Mouse (Mus musculus) stomach, postnatal 0 days (tissue): ENCODE measurements around the gene Glyctk. TPM values are rescaled to one million over a fixed set of nuclear protein-coding genes. Genes with fewer than 3 reads are reported as not detected.

Experiments used
- ATAC-seq: fragments of 200-750 bp; cut with Nextera tagmentation; 2 replicates; pipeline ENCODE4 v1.8.0; 2017; ENCODE audit not compliant: low FRiP score, low TSS enrichment
- DNase-seq: peaks from one replicate; pipeline ENCODE4 v3.0.0-alpha.2; 2016; ENCODE audit warnings: low spot score
- H3K27ac ChIP-seq: fragments of 300-500 bp; sonication (generic); replicated peaks from 2 replicates; pipeline ENCODE4 v1.5.1; 2014; ENCODE audit warnings: mild to moderate bottlenecking, control low read depth
- H3K27me3 ChIP-seq: fragments of 300-500 bp; sonication (generic); 2 replicates; pipeline ENCODE4 v1.6.1; 2014; ENCODE audit warnings: low read length; ENCODE audit not compliant: control insufficient read depth, insufficient read depth
- H3K36me3 ChIP-seq: fragments of 300-500 bp; sonication (generic); 2 replicates; pipeline ENCODE4 v1.6.1; 2014; ENCODE audit warnings: low read length, mixed read lengths; ENCODE audit not compliant: control insufficient read depth, insufficient read depth
- H3K4me1 ChIP-seq: fragments of 300-500 bp; sonication (generic); replicated peaks from 2 replicates; pipeline ENCODE4 v1.6.1; 2014; ENCODE audit warnings: antibody characterized with exemption; ENCODE audit not compliant: control insufficient read depth, insufficient read depth
- H3K4me2 ChIP-seq: fragments of 300-500 bp; sonication (generic); replicated peaks from 2 replicates; pipeline ENCODE4 v1.6.1; 2014; ENCODE audit warnings: low read depth, mild to moderate bottlenecking, control low read depth, moderate library complexity
- H3K4me3 ChIP-seq: fragments of 300-500 bp; sonication (generic); 2 replicates; pipeline ENCODE4 v1.5.1; 2014; ENCODE audit warnings: low read depth, low read length, control low read depth
- H3K9ac ChIP-seq: fragments of 300-500 bp; sonication (generic); 2 replicates; pipeline ENCODE4 v1.6.1; 2014; ENCODE audit warnings: mild to moderate bottlenecking, low read length, control low read depth, mixed read lengths
- H3K9me3 ChIP-seq: fragments of 300-500 bp; sonication (generic); 2 replicates; pipeline ENCODE4 v1.6.1; 2016; ENCODE audit warnings: low read length; ENCODE audit not compliant: control insufficient read depth
- CTCF ChIP-seq: IDR thresholded peaks from 2 replicates; pipeline ENCODE4 v1.5.1; 2016; ENCODE audit warnings: antibody characterized with exemption, low read depth, mild to moderate bottlenecking, moderate library complexity
- EP300 ChIP-seq: optimal IDR thresholded peaks from 2 replicates; pipeline ENCODE3; 2016; ENCODE audit warnings: antibody characterized with exemption
- WGBS: fragments of 180-500 bp; shearing (Covaris S2); extraction: QIAGEN DNeasy Blood & Tissue Kit; methylation state at CpG from one replicate; pipeline ENCODE4 v1.1.7; 2014; 5-methylcytosine and 5-hydroxymethylcytosine counted together
- polyA plus RNA-seq: library from polyadenylated mRNA; unstranded; fragments of >200 nt; fragmentation: Nextera tagmentation; extraction: Ambion mirVana; gene quantifications from 2 replicates; pipeline ENCODE4 v1.2.1, GENCODE M21; 2015

The Glyctk gene
- polyA plus RNA-seq, 1 experiment from 2014 or later = 0.70 TPM

- TF ChIP-seq CTCF (no peak), EP300 (no peak)
- no peak overlapping the region for H3K27ac ChIP-seq
- peaks cover 21% of the 10 kb centered on the region; the same call in 1 of the 2 replicates for H3K36me3 ChIP-seq
- DNase-seq (no peak), ATAC-seq (no peak)
- WGBS = 83% methylated on average over 8 of the region's 8 CpGs
- H3K9ac ChIP-seq = no peak overlapping the region
- H3K4me1 ChIP-seq = no peaks in the 10 kb centered on the region
- H3K4me2 ChIP-seq = no peak overlapping the region
- H3K9me3 ChIP-seq = no peaks in the 10 kb centered on the region
- no peaks in the 10 kb centered on the region for H3K27me3 ChIP-seq
- no peak overlapping the region for H3K4me3 ChIP-seq
Measured at GRCm38 (mm10) chr9:106193930-106194807, 36.2 kb upstream of the Glyctk start.

- Histone ChIP-seq H3K36me3 (peaks cover 29% of the 10 kb centered on the region), H3K9me3 (no peaks in the 10 kb centered on the region), H3K4me1 (no peaks in the 10 kb centered on the region), H3K27ac (no peak overlapping the region), H3K4me2 (no peak overlapping the region), H3K9ac (no peak overlapping the region), H3K4me3 (no peak overlapping the region), H3K27me3 (no peaks in the 10 kb centered on the region)
- DNase-seq = no peak
- no peak for ATAC-seq
- no peak for TF ChIP-seq EP300
- TF ChIP-seq CTCF = no peak
- 85% methylated on average over 1 of the region's 1 CpGs for WGBS
Measured at GRCm38 (mm10) chr9:106192998-106193397, 35.1 kb upstream of the Glyctk start.

GRCm38 (mm10) chr9:106192024-106192423 lies 34.1 kb upstream of the Glyctk start:
- Histone ChIP-seq H3K4me3 (no peak overlapping the region), H3K9me3 (no peaks in the 10 kb centered on the region), H3K27me3 (no peaks in the 10 kb centered on the region), H3K4me2 (no peak overlapping the region), H3K27ac (no peak overlapping the region), H3K9ac (no peak overlapping the region), H3K36me3 (peaks cover 38% of the 10 kb centered on the region), H3K4me1 (no peaks in the 10 kb centered on the region)
- DNase-seq = no peak
- ATAC-seq = no peak
- WGBS = 89% methylated on average over 8 of the region's 8 CpGs
- no peak for TF ChIP-seq CTCF
- no peak for TF ChIP-seq EP300

- H3K36me3 ChIP-seq = peaks cover 42% of the 10 kb centered on the region
- no peak for TF ChIP-seq EP300
- TF ChIP-seq CTCF = no peak
- 90% methylated on average over 1 of the region's 1 CpGs for WGBS
- ATAC-seq (no peak), DNase-seq (no peak)
- no peaks in the 10 kb centered on the region for H3K9me3 ChIP-seq
- no peak overlapping the region for H3K4me2 ChIP-seq
- no peak overlapping the region for H3K4me3 ChIP-seq
- no peaks in the 10 kb centered on the region for H3K27me3 ChIP-seq
- H3K4me1 ChIP-seq = no peaks in the 10 kb centered on the region
- H3K9ac ChIP-seq = no peak overlapping the region
- H3K27ac ChIP-seq = no peak overlapping the region
Measured at GRCm38 (mm10) chr9:106191355-106191754, 33.4 kb upstream of the Glyctk start.

GRCm38 (mm10) chr9:106183996-106184395 lies 26.1 kb upstream of the Glyctk start:
- no peak overlapping the region for H3K4me2 ChIP-seq
- no peaks in the 10 kb centered on the region for H3K4me1 ChIP-seq
- 80% methylated on average over 5 of the region's 5 CpGs for WGBS
- peaks cover 56% of the 10 kb centered on the region for H3K36me3 ChIP-seq
- H3K4me3 ChIP-seq = no peak overlapping the region
- H3K27me3 ChIP-seq = no peaks in the 10 kb centered on the region
- no peak for ATAC-seq
- no peak for DNase-seq
- TF ChIP-seq CTCF (no peak), EP300 (no peak)
- no peak overlapping the region for H3K27ac ChIP-seq
- H3K9ac ChIP-seq = no peak overlapping the region
- H3K9me3 ChIP-seq = no peaks in the 10 kb centered on the region

GRCm38 (mm10) chr9:106182146-106182545 lies 24.2 kb upstream of the Glyctk start:
- DNase-seq (no peak), ATAC-seq (no peak)
- Histone ChIP-seq H3K9me3 (no peaks in the 10 kb centered on the region), H3K4me1 (no peaks in the 10 kb centered on the region), H3K9ac (no peak overlapping the region), H3K36me3 (peaks cover 44% of the 10 kb centered on the region), H3K4me2 (no peak overlapping the region), H3K4me3 (no peak overlapping the region), H3K27me3 (no peaks in the 10 kb centered on the region), H3K27ac (no peak overlapping the region)
- WGBS = 89% methylated on average over 4 of the region's 4 CpGs
- TF ChIP-seq CTCF = no peak
- no peak for TF ChIP-seq EP300
